Mouse (Mus musculus): ENCODE measurements around the gene Gpr146.
A peak's percentile ranks its signal among the peaks of the same experiment; 100 is the strongest.

GRCm38 (mm10) chr5:139353496-139353895, 24.0 kb upstream of the Gpr146 start:
- peak; percentile 68 for TF ChIP-seq CTCF (IDR thresholded peaks at IDR 0.05; ENCODE audit: low read depth)
- no peak for TF ChIP-seq EP300 (optimal IDR thresholded peaks at IDR 0.05)

All from stomach, postnatal 0 days (tissue).